Mouse (Mus musculus) bone marrow macrophage, adult 2 months (primary cell): Measurements from ENCODE around the gene 4930512M02Rik. TPM values are rescaled to one million over a fixed set of nuclear protein-coding genes. Genes with fewer than 3 reads are reported as not detected.

ENCODE experiments used
- H3K27ac ChIP-seq: 2 replicates; pipeline ENCODE4 v1.5.1; 2012; ENCODE audit warnings: low read depth, low read length; ENCODE audit not compliant: insufficient read depth
- H3K4me1 ChIP-seq: 2 replicates; pipeline ENCODE4 v1.6.1; 2012; ENCODE audit warnings: low read length; ENCODE audit not compliant: control insufficient read depth, insufficient read depth
- H3K4me3 ChIP-seq: 2 replicates; pipeline ENCODE4 v1.5.1; 2012; ENCODE audit warnings: mild to moderate bottlenecking, low read length, moderate library complexity; ENCODE audit not compliant: insufficient read depth
- CTCF ChIP-seq: IDR thresholded peaks from 2 replicates; pipeline ENCODE4 v1.5.1; 2012; ENCODE audit warnings: low read depth, mild to moderate bottlenecking, low read length, moderate library complexity
- POLR2A ChIP-seq: IDR thresholded peaks from 2 replicates; pipeline ENCODE4 v1.6.1; 2012; ENCODE audit warnings: mild to moderate bottlenecking, low read depth, low read length, borderline replicate concordance
- polyA plus RNA-seq: library from polyadenylated mRNA; stranded (reverse); fragments of >200 nt; gene quantifications from 2 replicates; pipeline ENCODE4 v1.2.4, GENCODE M21; 2012; ENCODE audit not compliant: missing spikeins, insufficient read depth, insufficient read length

The 4930512M02Rik gene
- polyA plus RNA-seq, 1 experiment, result not detected

DNA sequence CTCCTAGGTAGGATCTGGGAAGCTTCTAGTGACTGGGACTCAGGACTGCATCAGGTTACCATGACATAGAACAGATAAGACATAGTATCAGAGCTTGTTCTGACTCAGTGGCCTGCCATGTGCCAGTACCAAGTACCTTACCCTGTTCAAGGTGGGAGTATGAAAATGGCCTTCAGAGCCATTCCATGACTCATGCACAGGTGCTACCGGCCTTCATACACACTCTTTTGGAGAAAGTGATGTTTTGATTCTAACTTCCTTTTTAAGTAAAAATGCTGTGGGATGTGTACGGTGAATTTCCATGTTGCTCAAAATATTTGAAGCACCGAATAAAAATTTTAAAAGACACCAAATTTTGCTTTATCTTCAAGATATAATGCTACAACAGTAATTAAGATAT lies 81.7 kb downstream of the 4930512M02Rik start:
- TF ChIP-seq POLR2A, result no peak
- TF ChIP-seq CTCF, result no peak
- H3K4me1 ChIP-seq, result peaks cover 17% of the 10 kb centered on the region
- no peak overlapping the region for H3K27ac ChIP-seq
- no peak overlapping the region for H3K4me3 ChIP-seq

Other genes with a start within 250 kb of the 4930512M02Rik start
- gene Spata48, start 165.7 kb downstream of the 4930512M02Rik start, polyA plus RNA-seq, result not detected in 2 replicates
- 0.25 and 0.44 TPM in 2 replicates for gene Zpbp, start 165.4 kb downstream of the 4930512M02Rik start, polyA plus RNA-seq
- 49.9 and 55.8 TPM in 2 replicates for gene Ikzf1, start 57.2 kb upstream of the 4930512M02Rik start, polyA plus RNA-seq
- 10.6 and 11.3 TPM in 2 replicates for gene Fignl1, start 181.1 kb upstream of the 4930512M02Rik start, polyA plus RNA-seq